Mouse (Mus musculus) bone marrow macrophage, adult 2 months (primary cell): ENCODE results near the gene Sim2. TPM values are rescaled to one million over a fixed set of nuclear protein-coding genes. Genes with fewer than 3 reads are reported as not detected.

Experiments used
- H3K27ac ChIP-seq: 2 replicates; pipeline ENCODE4 v1.5.1; 2012; ENCODE audit warnings: low read depth, low read length; ENCODE audit not compliant: insufficient read depth
- H3K4me1 ChIP-seq: 2 replicates; pipeline ENCODE4 v1.6.1; 2012; ENCODE audit warnings: low read length; ENCODE audit not compliant: control insufficient read depth, insufficient read depth
- H3K4me3 ChIP-seq: 2 replicates; pipeline ENCODE4 v1.5.1; 2012; ENCODE audit warnings: mild to moderate bottlenecking, low read length, moderate library complexity; ENCODE audit not compliant: insufficient read depth
- CTCF ChIP-seq: IDR thresholded peaks from 2 replicates; pipeline ENCODE4 v1.5.1; 2012; ENCODE audit warnings: low read depth, mild to moderate bottlenecking, low read length, moderate library complexity
- POLR2A ChIP-seq: IDR thresholded peaks from 2 replicates; pipeline ENCODE4 v1.6.1; 2012; ENCODE audit warnings: mild to moderate bottlenecking, low read depth, low read length, borderline replicate concordance
- polyA plus RNA-seq: library from polyadenylated mRNA; stranded (reverse); fragments of >200 nt; gene quantifications from 2 replicates; pipeline ENCODE4 v1.2.4, GENCODE M21; 2012; ENCODE audit not compliant: missing spikeins, insufficient read depth, insufficient read length

Gene Sim2
- polyA plus RNA-seq, 1 experiment: not detected

DNA sequence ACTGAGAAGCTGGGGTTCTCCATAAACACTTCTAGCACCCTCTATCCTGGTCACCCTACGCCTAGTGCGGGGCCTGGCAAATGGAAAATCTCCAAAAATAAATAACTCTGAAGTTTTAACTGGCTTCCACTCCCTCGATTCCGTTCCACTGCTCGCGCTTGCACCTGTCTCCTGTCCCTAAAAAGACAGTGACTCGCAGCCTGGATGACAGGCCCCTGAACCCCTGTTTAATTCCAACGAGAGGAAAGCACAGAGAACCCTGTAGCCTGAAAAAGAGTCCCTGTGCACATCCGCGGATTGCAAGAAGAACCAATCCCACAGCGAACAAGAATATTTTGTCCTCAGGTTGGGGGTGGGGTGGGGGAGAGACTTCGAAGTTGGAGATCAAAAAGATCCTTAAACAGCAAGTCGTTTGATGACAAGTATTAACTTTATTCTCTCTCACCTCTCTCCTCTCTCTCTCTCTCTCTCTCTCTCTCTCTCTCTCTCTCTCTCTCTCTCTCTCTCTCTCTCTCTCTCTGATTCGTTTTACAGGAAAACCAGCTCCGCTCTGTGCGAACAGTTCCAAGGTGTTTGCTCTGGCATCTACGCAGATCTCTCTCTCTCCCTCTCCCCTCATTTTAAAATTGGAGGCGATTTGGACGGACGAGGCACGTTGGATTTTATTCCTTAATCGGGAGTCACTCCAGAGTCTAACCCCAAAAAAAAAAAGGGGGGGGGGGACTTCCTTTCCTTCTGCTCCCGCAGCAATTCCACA is 6.2 kb upstream of the Sim2 start:
- Histone ChIP-seq H3K27ac (no peak overlapping the region), H3K4me3 (no peak overlapping the region), H3K4me1 (no peaks in the 10 kb centered on the region)
- no peak for TF ChIP-seq CTCF

DNA sequence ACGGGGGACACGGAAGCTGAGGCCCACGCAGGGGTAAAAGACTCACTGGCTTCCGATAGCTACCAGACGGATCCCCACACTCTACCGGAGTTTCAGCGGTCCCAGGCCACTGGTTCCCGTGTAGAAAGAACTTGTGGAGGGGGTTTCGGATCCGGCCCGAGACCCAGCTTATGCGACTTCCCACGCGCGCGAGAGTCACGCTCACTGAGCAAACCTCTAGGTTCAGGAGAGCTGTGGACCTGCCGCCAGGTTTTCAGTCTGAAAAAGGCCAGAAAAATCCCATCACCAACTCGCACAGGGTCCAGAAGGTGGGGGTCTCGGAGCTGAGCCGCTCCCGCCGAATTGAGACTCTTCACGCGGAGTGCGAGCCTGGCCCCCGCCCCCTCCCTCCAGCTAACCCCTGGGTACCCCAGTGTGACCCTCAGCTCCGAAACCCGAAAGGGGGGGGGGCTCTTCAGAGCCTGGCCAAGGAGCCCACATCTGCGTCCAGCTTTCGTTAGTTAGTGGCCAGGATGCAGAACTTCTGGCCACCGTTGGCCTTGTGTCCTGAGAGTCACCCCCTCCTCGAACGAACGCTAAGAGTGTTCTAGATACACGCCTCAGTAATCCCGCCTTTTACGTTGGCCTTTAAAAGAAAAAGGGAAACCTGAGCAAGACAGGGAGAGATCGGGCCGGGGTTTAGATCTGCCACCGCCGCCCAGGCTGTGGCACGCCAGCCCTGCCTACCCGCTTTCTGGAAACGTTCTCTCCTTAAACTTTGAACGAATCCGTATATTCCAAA is 5.5 kb upstream of the Sim2 start:
- Histone ChIP-seq H3K27ac (no peak overlapping the region), H3K4me1 (no peaks in the 10 kb centered on the region), H3K4me3 (no peak overlapping the region)
- TF ChIP-seq POLR2A: no peak
- no peak for TF ChIP-seq CTCF

DNA sequence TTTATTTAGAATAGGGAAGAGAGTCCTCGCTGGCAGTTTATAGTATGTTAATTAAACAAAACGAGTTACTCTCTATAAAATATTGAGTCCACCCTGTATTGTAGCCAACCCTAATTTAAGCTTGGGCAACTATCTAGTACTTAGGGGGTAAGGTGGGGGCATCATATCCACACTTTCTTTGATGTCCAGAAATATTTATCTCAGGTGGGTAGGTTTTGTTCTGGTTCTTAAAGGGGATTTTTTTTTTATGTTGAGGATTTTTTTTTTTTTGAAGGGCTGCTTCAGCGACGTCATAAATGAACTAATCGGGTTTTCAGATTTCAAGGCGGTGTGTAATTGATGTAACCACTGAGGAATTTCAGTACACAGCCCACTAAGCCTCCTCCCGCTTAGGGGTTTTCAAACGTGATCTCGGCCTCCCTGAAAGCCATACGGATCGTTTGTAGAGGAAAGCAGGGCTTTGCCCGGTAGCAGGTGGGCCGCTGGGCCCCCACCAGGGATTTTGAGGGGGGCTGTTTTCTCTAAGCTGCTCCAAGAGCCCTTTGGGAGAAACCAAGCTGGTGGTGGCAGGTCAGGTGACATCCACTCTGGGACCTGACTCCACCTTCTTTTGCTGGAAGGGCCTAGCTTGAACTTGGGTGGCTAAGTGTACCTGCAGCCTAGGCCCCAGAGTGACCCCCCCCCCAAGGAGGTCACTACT is 4.7 kb upstream of the Sim2 start:
- no peak overlapping the region for H3K27ac ChIP-seq
- no peaks in the 10 kb centered on the region for H3K4me1 ChIP-seq
- TF ChIP-seq POLR2A: no peak
- no peak for TF ChIP-seq CTCF
- no peak overlapping the region for H3K4me3 ChIP-seq

DNA sequence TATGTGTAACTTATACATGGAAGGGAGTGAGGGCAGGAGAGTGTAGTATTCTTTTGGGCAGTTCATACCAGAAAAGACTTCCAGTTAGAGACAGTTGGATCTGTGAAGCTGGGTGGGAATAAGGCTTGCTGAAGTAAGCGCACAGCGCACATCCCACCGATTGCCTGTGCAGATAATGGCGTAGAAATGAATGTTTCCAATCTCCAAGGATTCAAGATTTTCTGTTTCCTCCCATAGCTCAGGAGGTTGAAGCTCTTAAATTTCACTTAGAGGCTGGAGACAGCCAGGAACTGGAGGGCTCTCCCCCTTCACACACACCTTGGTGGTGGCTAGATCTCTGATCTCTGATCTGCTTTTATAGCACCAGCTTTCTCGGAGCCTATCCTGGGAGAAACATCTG is 3.1 kb upstream of the Sim2 start:
- TF ChIP-seq CTCF: no peak
- Histone ChIP-seq H3K27ac (no peak overlapping the region), H3K4me3 (no peak overlapping the region), H3K4me1 (no peaks in the 10 kb centered on the region)

DNA sequence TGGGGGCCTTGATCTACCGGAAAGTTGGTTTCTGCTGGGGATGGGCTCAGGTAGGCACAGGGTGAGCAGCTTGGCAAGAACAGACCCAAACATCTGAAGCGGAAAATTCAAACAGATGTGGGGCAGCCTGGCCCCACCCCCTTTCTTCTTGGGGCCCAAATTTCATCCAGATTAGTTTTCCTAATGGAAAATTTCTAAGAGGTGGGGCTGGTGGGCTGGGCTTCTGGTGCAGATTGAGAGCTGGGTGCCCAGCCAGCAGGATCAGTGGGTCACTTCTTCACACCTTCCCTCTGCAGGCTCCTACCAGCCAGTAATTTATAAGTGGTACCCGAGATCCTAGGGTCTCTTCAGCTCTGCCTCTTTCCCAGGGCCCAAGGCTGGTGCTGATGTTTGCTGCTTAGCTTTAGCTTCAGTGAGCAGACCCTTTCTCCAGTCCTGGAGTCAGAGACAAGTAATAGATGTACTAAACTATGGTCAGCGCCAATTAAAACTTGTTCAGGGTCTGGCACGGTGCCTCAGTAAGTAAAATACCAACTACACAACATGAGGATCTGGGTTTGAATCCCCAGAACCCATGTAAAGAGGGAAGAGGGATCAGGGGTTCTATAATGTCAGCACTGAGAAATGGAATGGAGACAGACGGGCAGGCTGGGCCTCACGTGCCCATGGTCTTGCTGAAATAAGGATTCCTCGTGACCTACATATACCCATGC is 2.6 kb upstream of the Sim2 start:
- no peak overlapping the region for H3K27ac ChIP-seq
- no peak overlapping the region for H3K4me3 ChIP-seq
- H3K4me1 ChIP-seq: no peaks in the 10 kb centered on the region
- TF ChIP-seq POLR2A (no peak), CTCF (no peak)

DNA sequence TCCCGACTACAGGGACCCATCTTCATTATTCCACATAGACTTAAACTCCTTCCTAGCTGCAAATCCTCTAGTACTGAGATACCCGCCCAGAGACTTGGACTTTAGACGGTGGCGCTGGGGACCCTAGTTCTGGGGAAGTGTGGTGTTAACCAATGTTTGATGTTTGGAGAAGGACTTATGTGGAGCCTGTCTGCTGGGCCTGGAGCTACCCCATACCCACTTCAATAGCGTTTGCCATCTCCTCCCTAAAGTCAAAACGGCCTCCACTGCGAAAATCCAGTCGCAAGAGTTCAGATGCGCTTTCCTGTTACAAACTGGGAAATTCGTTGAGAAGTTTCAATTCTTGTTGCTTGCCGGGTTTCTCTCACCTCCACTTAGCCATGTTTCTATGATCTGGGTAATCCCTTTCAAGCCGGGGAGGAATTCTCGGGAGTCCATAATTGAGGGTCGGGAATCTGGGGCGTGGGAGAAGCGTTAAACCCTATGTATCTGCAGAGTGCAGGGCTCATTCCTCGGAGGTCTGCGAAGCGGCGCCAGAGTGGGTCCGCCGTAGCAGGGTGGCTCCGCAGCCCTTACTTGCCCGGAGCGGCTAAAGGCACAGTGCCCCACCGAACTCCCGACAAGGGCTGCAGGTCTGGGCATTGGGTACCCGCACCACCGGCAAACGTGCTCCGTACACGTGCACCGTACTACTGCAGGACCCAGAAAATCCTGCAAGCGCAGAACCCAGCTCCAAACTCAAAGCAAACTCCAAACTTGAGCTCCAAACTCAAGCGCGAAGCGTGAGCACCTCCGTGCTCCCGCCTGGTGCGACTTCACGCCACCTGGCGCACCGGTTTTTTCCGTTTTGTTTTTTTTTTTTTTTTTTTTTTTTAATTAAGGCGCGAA is 1.5 kb upstream of the Sim2 start:
- Histone ChIP-seq H3K4me1 (no peaks in the 10 kb centered on the region), H3K27ac (no peak overlapping the region), H3K4me3 (no peak overlapping the region)
- no peak for TF ChIP-seq POLR2A
- TF ChIP-seq CTCF: no peak

DNA sequence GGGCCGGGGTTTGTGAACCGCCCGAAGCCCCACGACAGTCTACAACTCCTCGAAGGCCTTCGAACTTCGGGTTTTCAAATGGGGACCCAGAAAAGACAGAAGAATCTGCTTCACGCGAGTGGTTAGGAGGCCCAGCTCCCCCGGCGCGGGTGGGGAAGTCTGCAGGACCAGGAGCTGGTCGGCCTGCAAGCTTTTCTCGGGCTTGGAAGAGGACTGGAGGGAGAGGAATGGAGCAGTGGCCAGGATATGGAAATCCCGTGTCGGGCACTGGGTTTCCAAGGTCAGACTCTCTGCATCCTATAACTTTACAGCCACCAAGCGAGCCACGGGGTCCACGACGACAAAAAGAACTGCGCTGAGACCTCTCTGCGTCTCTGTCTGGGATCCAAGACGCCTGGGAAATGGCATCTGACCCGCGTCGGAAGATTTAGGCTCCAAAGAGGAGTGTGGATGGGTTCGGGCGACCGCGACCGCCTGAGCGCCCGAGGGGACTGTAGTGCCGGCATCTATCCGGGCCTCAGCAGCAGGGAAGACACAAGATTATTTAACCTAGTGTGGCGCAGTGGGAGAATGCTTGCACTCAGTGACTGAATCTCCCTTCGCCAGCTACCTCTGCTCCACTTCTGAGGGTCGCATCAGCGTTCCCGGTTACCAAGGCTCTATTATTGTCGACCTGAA is 744 bp upstream of the Sim2 start:
- no peaks in the 10 kb centered on the region for H3K4me1 ChIP-seq
- no peak for TF ChIP-seq CTCF
- no peak for TF ChIP-seq POLR2A
- H3K27ac ChIP-seq: no peak overlapping the region
- H3K4me3 ChIP-seq: no peak overlapping the region

DNA sequence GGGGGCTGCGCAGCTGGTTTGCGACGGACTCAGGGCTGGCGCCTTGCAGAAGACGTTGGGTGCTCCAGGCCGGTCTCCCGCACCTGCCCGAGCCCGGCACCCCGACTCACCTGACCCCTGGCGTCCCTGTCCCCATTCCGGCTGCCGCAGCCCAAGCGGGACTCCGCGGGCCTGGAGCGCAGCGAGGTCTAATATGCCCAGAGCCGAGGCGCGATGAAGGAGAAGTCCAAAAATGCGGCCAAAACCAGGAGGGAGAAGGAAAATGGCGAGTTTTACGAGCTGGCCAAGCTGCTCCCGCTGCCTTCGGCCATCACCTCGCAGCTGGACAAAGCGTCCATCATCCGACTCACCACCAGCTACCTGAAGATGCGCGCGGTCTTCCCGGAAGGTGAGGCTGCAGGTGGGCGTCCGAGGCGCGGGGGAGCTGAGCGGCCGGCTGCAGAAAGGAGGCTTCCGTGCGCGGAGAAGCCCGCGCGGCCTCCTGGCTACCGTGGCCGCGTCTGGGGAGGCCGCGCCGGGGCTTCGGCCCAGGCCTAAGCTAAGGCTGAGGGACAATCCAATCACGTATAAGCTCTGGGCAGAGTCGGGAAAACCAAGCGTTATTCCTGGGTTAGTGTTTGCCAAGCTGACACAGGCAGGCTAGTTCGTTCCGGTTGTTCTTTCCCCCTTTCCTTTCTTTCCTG is 1.0 kb downstream of the Sim2 start:
- peak overlapping the region; percentile 37 for H3K4me3 ChIP-seq
- no peak overlapping the region for H3K27ac ChIP-seq

More for the DNA sequence above, 1.0 kb downstream of the Sim2 start:
- TF ChIP-seq POLR2A: no peak
- TF ChIP-seq CTCF: no peak
- H3K4me1 ChIP-seq: no peaks in the 10 kb centered on the region
